Mouse (Mus musculus): ENCODE measurements around the gene Slc1a5. TPM values are rescaled to one million over a fixed set of nuclear protein-coding genes. Genes with fewer than 3 reads are reported as not detected.

The Slc1a5 gene
- polyA plus RNA-seq, 1 experiment from 2014 or later = 30.3 TPM

DNA sequence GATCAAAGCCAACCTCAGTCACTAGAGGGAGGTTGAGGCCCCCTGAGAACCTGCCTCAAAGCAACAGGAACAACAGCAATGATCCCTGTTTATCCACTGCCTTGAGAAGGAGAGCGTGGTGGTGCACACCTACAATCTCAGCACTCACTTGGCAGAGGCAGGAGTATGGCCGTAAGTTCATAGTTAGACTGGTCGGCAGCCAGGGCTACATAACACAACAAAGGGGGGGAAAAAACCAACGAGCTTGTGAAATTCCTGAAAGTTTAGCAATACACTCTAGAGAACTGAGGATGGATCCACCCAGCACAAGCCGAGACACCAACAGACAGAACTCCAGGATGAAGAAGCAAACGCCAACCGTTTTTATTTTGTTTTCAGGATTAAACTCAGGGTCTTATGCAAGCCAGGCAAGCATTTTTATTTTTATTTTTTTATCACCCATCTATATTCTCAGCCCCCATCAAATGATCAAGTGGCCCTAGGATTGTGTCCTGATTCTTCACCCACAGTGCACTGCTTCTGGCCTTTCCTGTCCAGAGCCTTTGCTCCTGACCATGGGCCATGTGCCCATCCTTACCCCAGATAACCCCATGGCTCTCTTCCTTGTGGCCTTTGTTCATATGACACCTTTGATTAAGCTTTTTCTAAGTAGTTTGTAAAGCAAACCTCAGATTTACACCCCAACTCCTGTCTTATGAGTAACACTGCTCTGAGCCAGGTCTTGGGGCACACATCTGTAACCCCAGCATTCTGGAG is 17.5 kb upstream of the Slc1a5 start:
- H3K9me3 ChIP-seq (ENCODE audit: control insufficient read depth, low read length) = no peaks in the 10 kb centered on the region
- peaks cover 5 to 11% of the 10 kb centered on the region in 2 experiments; a peak in 2 of 4 replicates for H3K4me1 ChIP-seq (ENCODE audit: control insufficient read depth in 2 of 2, insufficient read depth in 2 of 2, low read length in 2 of 2)
- H3K27me3 ChIP-seq (ENCODE audit: control insufficient read depth, insufficient read depth, low read length) = no peaks in the 10 kb centered on the region
- no peak for ATAC-seq (ENCODE audit: insufficient number of reproducible peaks, insufficient read depth, low FRiP score, low read depth)
- H3K27ac ChIP-seq (replicated peaks in 1 of 2; ENCODE audit: control insufficient read depth in 1 of 2, insufficient read depth in 1 of 2, low read depth in 2 of 2, low read length in 2 of 2) = no peak overlapping the region
- no peak overlapping the region for H3K9ac ChIP-seq (ENCODE audit: low read length)
- H3K4me2 ChIP-seq (ENCODE audit: low read length) = no peak overlapping the region
- 80% methylated on average over 7 of the region's 7 CpGs for WGBS
- H3K4me3 ChIP-seq (ENCODE audit: control insufficient read depth in 1 of 2, insufficient read depth in 1 of 2, low read depth in 1 of 2, low read length in 2 of 2) = no peak overlapping the region
- H3K36me3 ChIP-seq (ENCODE audit: control insufficient read depth, insufficient read depth, low read length) = no peaks in the 10 kb centered on the region

DNA sequence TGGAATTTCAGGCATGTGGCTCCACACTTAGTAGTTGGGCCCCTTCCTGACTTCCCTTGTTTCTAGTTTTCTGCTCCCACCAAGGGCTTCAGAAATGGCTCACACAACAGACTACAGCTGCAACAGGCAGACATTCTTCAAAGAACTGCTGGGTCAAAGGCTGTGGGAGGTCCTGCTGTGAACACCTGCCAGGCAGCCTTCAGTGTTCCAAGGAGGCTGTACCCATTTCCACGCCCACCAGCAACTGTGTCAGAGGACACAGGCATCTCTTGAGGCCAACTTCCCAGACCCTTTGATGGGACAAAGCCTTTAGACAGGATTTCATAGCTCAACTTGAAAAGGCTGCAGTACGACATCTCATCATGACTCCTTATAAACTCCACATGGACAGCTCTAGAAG is 14.7 kb upstream of the Slc1a5 start:
- Histone ChIP-seq H3K9me3 (ENCODE audit: control insufficient read depth, low read length) (0 out of 2 replicates have a peak, but pooled peaks cover 4% of the 10 kb centered on the region), H3K9ac (ENCODE audit: low read length) (no peak overlapping the region), H3K4me2 (ENCODE audit: low read length) (no peak overlapping the region), H3K36me3 (ENCODE audit: control insufficient read depth, insufficient read depth, low read length) (no peaks in the 10 kb centered on the region), H3K27me3 (ENCODE audit: control insufficient read depth, insufficient read depth, low read length) (no peaks in the 10 kb centered on the region), H3K27ac (replicated peaks in 1 of 2; ENCODE audit: control insufficient read depth in 1 of 2, insufficient read depth in 1 of 2, low read depth in 2 of 2, low read length in 2 of 2) (no peak overlapping the region), H3K4me3 (ENCODE audit: control insufficient read depth in 1 of 2, insufficient read depth in 1 of 2, low read depth in 1 of 2, low read length in 2 of 2) (no peak overlapping the region), H3K4me1 (ENCODE audit: control insufficient read depth in 2 of 2, insufficient read depth in 2 of 2, low read length in 2 of 2) (peaks cover 5 to 9% of the 10 kb centered on the region in 2 experiments; a peak in 2 of 4 replicates)
- WGBS = 58% methylated on average over 2 of the region's 2 CpGs
- no peak for ATAC-seq (ENCODE audit: insufficient number of reproducible peaks, insufficient read depth, low FRiP score, low read depth)

GRCm38 (mm10) chr7:16775888-16776287 is 5.3 kb upstream of the Slc1a5 start:
- Histone ChIP-seq H3K27ac (replicated peaks in 1 of 2; ENCODE audit: control insufficient read depth in 1 of 2, insufficient read depth in 1 of 2, low read depth in 2 of 2, low read length in 2 of 2) (no peak overlapping the region), H3K9ac (ENCODE audit: low read length) (no peak overlapping the region), H3K4me3 (ENCODE audit: control insufficient read depth in 1 of 2, insufficient read depth in 1 of 2, low read depth in 1 of 2, low read length in 2 of 2) (no peak overlapping the region), H3K4me2 (ENCODE audit: low read length) (no peak overlapping the region), H3K27me3 (ENCODE audit: control insufficient read depth, insufficient read depth, low read length) (no peaks in the 10 kb centered on the region), H3K4me1 (ENCODE audit: control insufficient read depth in 2 of 2, insufficient read depth in 2 of 2, low read length in 2 of 2) (peaks cover 0 to 4% of the 10 kb centered on the region in 2 experiments; a peak in 2 of 4 replicates), H3K36me3 (ENCODE audit: control insufficient read depth, insufficient read depth, low read length) (no peaks in the 10 kb centered on the region), H3K9me3 (ENCODE audit: control insufficient read depth, low read length) (no peaks in the 10 kb centered on the region)
- 51% methylated on average over 5 of the region's 5 CpGs for WGBS
- no peak for ATAC-seq (ENCODE audit: insufficient number of reproducible peaks, insufficient read depth, low FRiP score, low read depth)

GRCm38 (mm10) chr7:16780076-16780475 is 1.1 kb upstream of the Slc1a5 start:
- 49% methylated on average over 5 of the region's 5 CpGs for WGBS
- peaks cover 21 to 32% of the 10 kb centered on the region in 2 experiments for H3K4me1 ChIP-seq (ENCODE audit: control insufficient read depth in 2 of 2, insufficient read depth in 2 of 2, low read length in 2 of 2)
- H3K27me3 ChIP-seq (ENCODE audit: control insufficient read depth, insufficient read depth, low read length) = no peaks in the 10 kb centered on the region
- H3K4me3 ChIP-seq (ENCODE audit: control insufficient read depth in 1 of 2, insufficient read depth in 1 of 2, low read depth in 1 of 2, low read length in 2 of 2) = no peak overlapping the region
- H3K36me3 ChIP-seq (ENCODE audit: control insufficient read depth, insufficient read depth, low read length) = no peaks in the 10 kb centered on the region
- H3K27ac ChIP-seq (replicated peaks in 1 of 2; ENCODE audit: control insufficient read depth in 1 of 2, insufficient read depth in 1 of 2, low read depth in 2 of 2, low read length in 2 of 2) = peak overlapping the region in 1 of 2 experiments; percentile 14; a peak in 1 of 4 replicates
- no peak overlapping the region for H3K9ac ChIP-seq (ENCODE audit: low read length)
- H3K9me3 ChIP-seq (ENCODE audit: control insufficient read depth, low read length) = no peaks in the 10 kb centered on the region
- H3K4me2 ChIP-seq (ENCODE audit: low read length) = no peak overlapping the region
- ATAC-seq (ENCODE audit: insufficient number of reproducible peaks, insufficient read depth, low FRiP score, low read depth) = no peak

DNA sequence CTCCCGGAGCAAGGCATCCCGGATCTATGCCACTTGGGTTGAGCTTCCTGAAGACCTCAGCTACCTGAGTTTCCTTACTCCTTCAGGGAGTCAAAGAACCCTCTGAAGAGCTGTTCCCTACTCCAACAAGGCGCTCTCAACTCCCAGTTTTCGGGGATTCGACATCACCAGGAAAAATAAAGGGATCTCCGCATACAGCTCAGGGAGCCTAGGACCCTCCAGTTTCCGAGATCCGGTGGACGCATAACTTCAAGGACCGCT is 345 bp downstream of the Slc1a5 start:
- Histone ChIP-seq H3K4me1 (ENCODE audit: control insufficient read depth in 2 of 2, insufficient read depth in 2 of 2, low read length in 2 of 2) (peaks cover 21 to 36% of the 10 kb centered on the region in 2 experiments), H3K9ac (ENCODE audit: low read length) (peak overlapping the region; percentile 86), H3K27ac (replicated peaks in 1 of 2; ENCODE audit: control insufficient read depth in 1 of 2, insufficient read depth in 1 of 2, low read depth in 2 of 2, low read length in 2 of 2) (peak overlapping the region in 1 of 2 experiments; percentile 64; a peak in 2 of 4 replicates), H3K4me3 (ENCODE audit: control insufficient read depth in 1 of 2, insufficient read depth in 1 of 2, low read depth in 1 of 2, low read length in 2 of 2) (peak overlapping the region; percentile 61 to 64), H3K27me3 (ENCODE audit: control insufficient read depth, insufficient read depth, low read length) (no peaks in the 10 kb centered on the region), H3K9me3 (ENCODE audit: control insufficient read depth, low read length) (no peaks in the 10 kb centered on the region), H3K36me3 (ENCODE audit: control insufficient read depth, insufficient read depth, low read length) (peaks cover 6% of the 10 kb centered on the region; the same call in 1 of the 2 replicates), H3K4me2 (ENCODE audit: low read length) (peak overlapping the region; percentile 88)
- no peak for ATAC-seq (ENCODE audit: insufficient number of reproducible peaks, insufficient read depth, low FRiP score, low read depth)
- WGBS = under 1% methylated on average over 10 of the region's 10 CpGs

DNA sequence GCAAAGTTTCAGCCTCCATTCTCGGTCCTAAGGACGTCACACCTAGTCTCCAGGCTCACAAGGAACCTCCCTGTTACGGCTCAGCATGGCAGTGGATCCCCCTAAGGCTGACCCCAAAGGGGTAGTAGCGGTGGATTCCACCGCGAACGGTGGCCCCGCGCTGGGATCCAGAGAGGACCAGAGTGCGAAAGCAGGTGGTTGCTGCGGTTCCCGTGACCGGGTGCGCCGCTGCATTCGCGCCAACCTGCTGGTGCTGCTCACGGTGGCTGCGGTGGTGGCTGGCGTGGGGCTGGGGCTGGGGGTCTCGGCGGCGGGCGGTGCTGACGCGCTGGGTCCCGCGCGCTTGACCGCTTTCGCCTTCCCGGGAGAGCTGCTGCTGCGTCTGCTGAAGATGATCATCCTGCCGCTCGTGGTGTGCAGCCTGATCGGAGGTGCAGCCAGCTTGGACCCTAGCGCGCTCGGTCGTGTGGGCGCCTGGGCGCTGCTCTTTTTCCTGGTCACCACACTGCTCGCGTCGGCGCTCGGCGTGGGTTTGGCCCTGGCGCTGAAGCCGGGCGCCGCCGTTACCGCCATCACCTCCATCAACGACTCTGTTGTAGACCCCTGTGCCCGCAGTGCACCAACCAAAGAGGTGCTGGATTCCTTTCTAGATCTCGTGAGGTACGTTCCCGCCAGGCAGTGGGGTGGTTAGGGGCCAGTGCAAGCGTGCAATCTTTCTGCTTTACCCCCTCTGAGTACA is 845 bp downstream of the Slc1a5 start:
- Histone ChIP-seq H3K27ac (replicated peaks in 1 of 2; ENCODE audit: control insufficient read depth in 1 of 2, insufficient read depth in 1 of 2, low read depth in 2 of 2, low read length in 2 of 2) (peak overlapping the region in 1 of 2 experiments; percentile 42; a peak in 2 of 4 replicates), H3K36me3 (ENCODE audit: control insufficient read depth, insufficient read depth, low read length) (peaks cover 11% of the 10 kb centered on the region; the same call in 1 of the 2 replicates), H3K9ac (ENCODE audit: low read length) (peak overlapping the region; percentile 86), H3K9me3 (ENCODE audit: control insufficient read depth, low read length) (no peaks in the 10 kb centered on the region), H3K4me3 (ENCODE audit: control insufficient read depth in 1 of 2, insufficient read depth in 1 of 2, low read depth in 1 of 2, low read length in 2 of 2) (peak overlapping the region; percentile 61 to 64), H3K4me1 (ENCODE audit: control insufficient read depth in 2 of 2, insufficient read depth in 2 of 2, low read length in 2 of 2) (peaks cover 21 to 36% of the 10 kb centered on the region in 2 experiments), H3K4me2 (ENCODE audit: low read length) (peak overlapping the region; percentile 88), H3K27me3 (ENCODE audit: control insufficient read depth, insufficient read depth, low read length) (no peaks in the 10 kb centered on the region)
- under 1% methylated on average over 60 of the region's 60 CpGs for WGBS
- ATAC-seq (ENCODE audit: insufficient number of reproducible peaks, insufficient read depth, low FRiP score, low read depth) = 0 out of 2 replicates have a peak, but pooled peaks have one; percentile 4

DNA sequence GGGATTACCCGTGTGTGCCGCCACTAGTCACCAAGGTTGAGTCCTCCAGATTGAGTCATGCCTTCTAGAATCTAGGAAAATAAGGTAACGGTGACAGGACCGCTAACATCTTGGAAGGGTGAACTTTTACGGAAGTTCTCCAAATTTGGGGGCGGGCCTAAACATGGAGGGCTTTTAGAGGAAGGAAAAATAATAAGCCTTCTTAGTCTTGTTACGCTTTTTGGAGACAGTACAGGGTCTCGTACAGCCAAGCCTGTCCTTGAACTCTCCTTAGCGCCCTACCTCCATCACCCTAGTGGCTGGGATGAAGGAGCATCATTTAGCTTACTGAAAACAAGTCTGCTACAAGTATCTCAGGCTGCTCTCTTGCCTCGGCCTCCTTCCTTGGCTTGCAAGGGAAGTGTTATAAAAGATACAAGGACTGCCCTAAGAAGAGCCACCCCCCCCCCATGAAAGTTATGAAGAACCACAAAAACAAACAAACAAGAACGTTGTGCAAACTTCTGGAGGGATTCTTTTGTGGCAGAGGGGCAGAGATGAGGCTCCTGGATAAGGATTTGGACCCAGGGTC is 1.5 kb downstream of the Slc1a5 start:
- H3K4me3 ChIP-seq (ENCODE audit: control insufficient read depth in 1 of 2, insufficient read depth in 1 of 2, low read depth in 1 of 2, low read length in 2 of 2) = peak overlapping the region; percentile 61 to 64
- H3K27me3 ChIP-seq (ENCODE audit: control insufficient read depth, insufficient read depth, low read length) = no peaks in the 10 kb centered on the region
- no peaks in the 10 kb centered on the region for H3K9me3 ChIP-seq (ENCODE audit: control insufficient read depth, low read length)
- H3K36me3 ChIP-seq (ENCODE audit: control insufficient read depth, insufficient read depth, low read length) = peaks cover 16% of the 10 kb centered on the region; the same call in 1 of the 2 replicates
- H3K4me2 ChIP-seq (ENCODE audit: low read length) = peak overlapping the region; percentile 88
- peak overlapping the region; percentile 86 for H3K9ac ChIP-seq (ENCODE audit: low read length)
- no peak for ATAC-seq (ENCODE audit: insufficient number of reproducible peaks, insufficient read depth, low FRiP score, low read depth)
- peaks cover 21 to 36% of the 10 kb centered on the region in 2 experiments for H3K4me1 ChIP-seq (ENCODE audit: control insufficient read depth in 2 of 2, insufficient read depth in 2 of 2, low read length in 2 of 2)
- WGBS = 9% methylated on average over 11 of the region's 11 CpGs
- H3K27ac ChIP-seq (replicated peaks in 1 of 2; ENCODE audit: control insufficient read depth in 1 of 2, insufficient read depth in 1 of 2, low read depth in 2 of 2, low read length in 2 of 2) = peak overlapping the region in 1 of 2 experiments; percentile 61; a peak in 2 of 4 replicates
